Mouse (Mus musculus) spleen, adult 2 months (tissue): ENCODE results near the gene Hbq1a. TPM values are rescaled to one million over a fixed set of nuclear protein-coding genes. Genes with fewer than 3 reads are reported as not detected.

Experiments
- DNase-seq, 2 experiments: peaks; one replicate each; pipeline versions ENCODE4 v3.0.0 to v3.0.0-alpha.2; 2012 to 2021; ENCODE audit warnings: low spot score in 2 of 2, low read depth in 1 of 2
- H3K27ac ChIP-seq: fragments of 200-500 bp; 2 replicates; pipeline ENCODE4 v1.5.1; 2012; ENCODE audit warnings: low read length, inconsistent platforms; ENCODE audit not compliant: insufficient read depth
- H3K27me3 ChIP-seq: fragments of 200-500 bp; 2 replicates; pipeline ENCODE4 v1.6.1; 2012; ENCODE audit warnings: mild to moderate bottlenecking, moderate library complexity, low read length, inconsistent platforms; ENCODE audit not compliant: control insufficient read depth, insufficient read depth
- H3K36me3 ChIP-seq: fragments of 200-500 bp; 2 replicates; pipeline ENCODE4 v1.6.1; 2012; ENCODE audit warnings: mild to moderate bottlenecking, low read length, inconsistent platforms; ENCODE audit not compliant: control insufficient read depth, insufficient read depth
- H3K4me1 ChIP-seq: fragments of 200-500 bp; 2 replicates; pipeline ENCODE4 v1.6.1; 2011; ENCODE audit warnings: inconsistent platforms; ENCODE audit not compliant: control insufficient read depth, insufficient read depth, insufficient read length
- H3K4me3 ChIP-seq: fragments of 200-500 bp; 2 replicates; pipeline ENCODE4 v1.5.1; 2011; ENCODE audit warnings: mild to moderate bottlenecking, inconsistent platforms; ENCODE audit not compliant: insufficient read depth, insufficient read length; ENCODE audit errors: extremely low read depth
- CTCF ChIP-seq: fragments of 200-500 bp; IDR thresholded peaks from 2 replicates; pipeline ENCODE4 v1.5.1; 2011; ENCODE audit warnings: mild to moderate bottlenecking, inconsistent platforms; ENCODE audit not compliant: insufficient read depth, insufficient read length, insufficient replicate concordance; ENCODE audit errors: extremely low read depth
- POLR2A ChIP-seq: fragments of 200-500 bp; IDR thresholded peaks from 2 replicates; pipeline ENCODE4 v1.6.1; 2011; ENCODE audit warnings: low read depth, low read length, inconsistent platforms
- WGBS: fragments of 180-500 bp; shearing (Covaris S2); methylation state at CpG from one replicate; pipeline ENCODE4 v1.1.7; 2018; 5-methylcytosine and 5-hydroxymethylcytosine counted together
- polyA plus RNA-seq: library from polyadenylated mRNA; depleted of rRNA; stranded (reverse); fragments of >200 nt; gene quantifications from 2 replicates; pipeline ENCODE4 v1.2.3, GENCODE M21; 2012; rRNA removed

Hbq1a gene
- polyA plus RNA-seq, 1 experiment = 12.1 TPM

DNA sequence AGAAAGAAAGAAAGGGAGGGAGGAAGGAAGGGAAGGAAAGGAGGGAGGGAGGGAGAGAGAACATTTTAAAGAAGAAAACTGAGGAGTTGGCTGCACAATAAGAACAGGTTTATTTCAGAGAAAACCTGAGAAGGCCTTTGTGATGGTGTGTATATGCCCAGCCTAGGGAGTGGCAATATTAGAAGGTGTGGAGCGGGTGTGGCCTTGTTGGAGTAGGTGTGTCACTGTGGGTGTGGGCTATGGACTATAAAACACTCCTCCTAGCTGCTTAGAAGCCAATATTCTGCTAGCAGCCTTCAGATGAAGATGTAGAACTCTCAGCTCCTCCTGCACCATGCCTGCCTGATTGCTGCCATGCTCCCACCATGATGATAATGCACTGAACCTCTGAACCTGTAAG is 43.5 kb downstream of the Hbq1a start:
- Histone ChIP-seq H3K36me3 (no peaks in the 10 kb centered on the region), H3K4me3 (no peak overlapping the region), H3K4me1 (peaks cover 2% of the 10 kb centered on the region), H3K27me3 (peaks cover 9% of the 10 kb centered on the region), H3K27ac (no peak overlapping the region)
- no peak for TF ChIP-seq CTCF
- TF ChIP-seq POLR2A = no peak
- WGBS = 92% methylated on average over 1 of the region's 1 CpGs
- no peak for DNase-seq

DNA sequence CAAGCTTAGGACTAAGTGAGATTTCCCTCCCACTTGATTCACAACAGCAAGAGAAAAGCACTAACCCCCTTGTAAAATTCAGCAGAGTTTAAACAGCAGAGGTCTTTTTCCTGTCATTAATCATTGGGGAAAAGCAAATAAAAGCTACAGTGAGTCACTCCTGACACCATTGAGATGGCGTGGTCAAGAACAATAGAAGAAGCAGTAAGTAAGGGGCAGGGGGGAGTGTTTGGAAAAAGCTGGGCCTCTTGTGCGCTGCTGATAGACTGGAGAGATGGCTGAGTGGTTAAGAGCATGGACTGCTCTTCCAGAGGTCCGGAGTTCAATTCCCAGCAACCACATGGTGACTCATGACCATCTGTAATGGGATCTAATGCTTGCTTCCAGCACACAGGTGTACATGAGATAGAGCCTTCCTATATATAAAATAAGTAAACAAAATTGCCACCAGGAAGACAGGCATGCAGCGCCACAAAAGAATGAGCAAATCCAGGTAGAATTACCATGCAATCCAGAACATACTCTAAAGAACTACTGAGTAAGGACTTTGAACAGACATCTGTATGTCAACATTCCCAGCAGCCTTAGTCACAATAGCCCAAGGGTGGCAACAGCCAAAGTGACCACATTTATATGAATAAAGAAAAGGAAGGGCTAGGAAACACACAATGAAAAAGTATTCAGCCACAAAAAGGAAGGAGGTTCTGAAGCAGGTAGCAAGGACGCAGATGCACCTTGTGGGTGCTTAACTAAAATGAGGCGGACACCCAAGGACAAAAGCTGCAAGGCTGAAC is 45.8 kb downstream of the Hbq1a start:
- Histone ChIP-seq H3K4me3 (no peak overlapping the region), H3K27me3 (peaks cover 9% of the 10 kb centered on the region), H3K4me1 (peaks cover 2% of the 10 kb centered on the region), H3K36me3 (no peaks in the 10 kb centered on the region), H3K27ac (no peak overlapping the region)
- DNase-seq = no peak
- no peak for TF ChIP-seq POLR2A
- no peak for TF ChIP-seq CTCF
- WGBS = 83% methylated on average over 6 of the region's 6 CpGs

DNA sequence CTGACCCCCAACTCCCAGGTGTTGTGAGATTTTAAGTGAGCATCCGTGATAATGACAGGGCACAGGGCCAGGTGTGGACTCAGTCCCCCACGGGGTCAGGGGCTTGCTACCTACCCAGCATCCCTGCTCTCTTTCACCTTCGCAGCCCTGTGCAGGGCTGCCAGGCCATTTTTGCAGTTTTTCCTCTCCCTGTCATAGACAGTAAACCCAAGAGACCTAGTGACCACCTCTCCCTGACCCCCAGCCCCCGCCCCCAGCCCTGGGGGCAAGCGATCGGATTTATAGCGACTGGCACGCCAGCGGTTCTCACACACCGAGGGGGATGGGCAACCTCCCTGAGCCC is 47.4 kb downstream of the Hbq1a start:
- Histone ChIP-seq H3K27ac (no peak overlapping the region), H3K4me3 (peak overlapping the region; percentile 56; the same call in 1 of the 2 replicates), H3K4me1 (peaks cover 2% of the 10 kb centered on the region), H3K27me3 (peaks cover 9% of the 10 kb centered on the region), H3K36me3 (no peaks in the 10 kb centered on the region)
- no peak for TF ChIP-seq CTCF
- no peak for TF ChIP-seq POLR2A
- DNase-seq = no peak
- WGBS = 11% methylated on average over 10 of the region's 10 CpGs

DNA sequence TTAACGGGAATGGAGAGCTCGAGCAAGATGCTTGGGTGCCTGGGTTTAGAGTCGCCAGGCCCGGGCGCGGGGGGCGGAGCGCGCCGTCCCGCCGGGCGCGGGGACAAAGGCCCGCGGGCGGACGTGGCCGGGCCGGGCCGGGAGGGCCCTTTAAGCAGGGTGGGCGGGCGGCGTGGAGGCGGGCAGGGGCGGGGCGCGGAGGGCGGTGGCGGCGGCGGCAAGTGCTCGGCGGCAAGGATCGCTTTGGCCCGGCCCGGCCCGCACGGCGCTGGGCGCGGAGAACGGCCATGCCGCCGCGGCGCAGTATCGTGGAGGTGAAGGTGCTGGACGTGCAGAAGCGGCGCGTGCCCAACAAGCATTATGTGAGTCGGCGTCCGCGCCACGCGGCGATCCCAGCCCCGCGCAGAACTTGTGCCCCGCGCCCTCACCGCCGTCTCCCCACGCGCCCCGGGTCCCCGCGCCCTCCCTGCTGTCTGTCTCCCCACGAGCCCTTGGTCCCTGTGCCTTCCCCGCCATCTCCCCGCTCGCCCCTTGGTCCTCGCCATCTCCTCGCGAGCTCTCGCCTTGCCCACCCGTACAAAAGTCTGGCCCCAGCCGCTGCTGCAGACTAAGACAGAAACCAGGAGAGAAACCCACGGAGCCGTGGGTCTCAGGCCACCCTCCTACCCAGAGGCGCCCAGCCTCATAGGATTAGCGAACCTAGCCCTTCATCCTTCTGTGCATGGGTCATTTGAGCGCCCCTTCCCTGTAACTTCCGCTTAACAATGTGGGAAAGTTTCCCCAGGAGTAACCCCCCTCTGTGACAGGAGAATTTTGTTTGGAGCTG is 48.0 kb downstream of the Hbq1a start, which contains the start of gene Sh3pxd2b:
Sh3pxd2b (plus strand) TSS at position 214 of the 826 bp plus-strand sequence.
- Histone ChIP-seq H3K27me3 (peaks cover 9% of the 10 kb centered on the region), H3K4me3 (peak within 1 kb of the TSS; percentile 56), H3K27ac (peak within 1 kb of the TSS; percentile 8; the same call in 1 of the 2 replicates), H3K36me3 (no peaks in the 10 kb centered on the region), H3K4me1 (peaks cover 2% of the 10 kb centered on the region)
- no peak for DNase-seq
- WGBS = 5% methylated on average over 55 of the region's 86 CpGs
- TF ChIP-seq POLR2A (no peak), CTCF (no peak)

DNA sequence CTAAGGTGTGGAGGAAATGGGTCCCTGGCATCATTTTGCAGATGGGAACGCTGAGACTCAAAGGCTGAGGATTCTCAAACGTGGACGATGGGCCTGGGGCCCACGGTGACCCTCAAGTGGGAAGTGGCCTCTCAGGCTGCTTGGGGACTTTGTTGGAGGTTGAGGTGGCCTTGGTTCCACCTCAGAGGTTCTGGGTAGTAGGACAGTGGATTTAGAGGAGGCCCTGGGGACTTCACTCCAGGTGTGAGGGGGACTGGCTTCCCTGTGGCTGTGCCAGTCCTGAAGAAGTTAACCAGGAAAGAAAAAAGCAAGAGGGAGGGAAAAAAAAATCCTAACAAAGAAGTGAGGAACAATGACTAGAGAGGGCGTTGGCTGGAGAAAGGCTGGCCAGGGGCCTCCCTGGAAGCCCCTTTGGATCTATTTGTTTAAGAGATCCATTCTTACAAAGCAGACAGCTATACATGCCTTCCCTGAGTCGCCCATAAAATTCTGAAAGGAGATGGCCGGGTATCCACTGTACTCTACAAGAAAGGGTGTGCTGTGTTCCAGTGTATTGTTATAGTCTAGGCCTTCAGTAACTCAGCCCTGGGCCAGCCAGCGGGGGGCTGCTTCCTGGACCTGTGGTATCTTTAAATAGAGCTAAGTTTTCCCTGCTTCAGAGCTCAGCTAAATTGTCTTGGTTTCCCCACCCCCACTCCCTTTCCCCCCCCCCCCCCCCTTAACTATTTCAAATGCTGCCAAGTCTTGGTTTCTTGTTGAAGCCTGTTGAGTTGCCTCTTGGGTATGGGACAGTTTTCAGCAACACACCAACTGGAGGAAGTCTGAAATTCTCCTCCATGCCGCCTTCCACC is 48.8 kb downstream of the Hbq1a start:
- H3K4me1 ChIP-seq = peaks cover 2% of the 10 kb centered on the region
- WGBS = 54% methylated on average over 9 of the region's 9 CpGs
- DNase-seq = no peak
- peaks cover 9% of the 10 kb centered on the region for H3K27me3 ChIP-seq
- H3K36me3 ChIP-seq = no peaks in the 10 kb centered on the region
- peak overlapping the region; percentile 8; the same call in 1 of the 2 replicates for H3K27ac ChIP-seq
- H3K4me3 ChIP-seq = peak overlapping the region; percentile 56; the same call in 1 of the 2 replicates
- TF ChIP-seq CTCF (no peak), POLR2A (no peak)

DNA sequence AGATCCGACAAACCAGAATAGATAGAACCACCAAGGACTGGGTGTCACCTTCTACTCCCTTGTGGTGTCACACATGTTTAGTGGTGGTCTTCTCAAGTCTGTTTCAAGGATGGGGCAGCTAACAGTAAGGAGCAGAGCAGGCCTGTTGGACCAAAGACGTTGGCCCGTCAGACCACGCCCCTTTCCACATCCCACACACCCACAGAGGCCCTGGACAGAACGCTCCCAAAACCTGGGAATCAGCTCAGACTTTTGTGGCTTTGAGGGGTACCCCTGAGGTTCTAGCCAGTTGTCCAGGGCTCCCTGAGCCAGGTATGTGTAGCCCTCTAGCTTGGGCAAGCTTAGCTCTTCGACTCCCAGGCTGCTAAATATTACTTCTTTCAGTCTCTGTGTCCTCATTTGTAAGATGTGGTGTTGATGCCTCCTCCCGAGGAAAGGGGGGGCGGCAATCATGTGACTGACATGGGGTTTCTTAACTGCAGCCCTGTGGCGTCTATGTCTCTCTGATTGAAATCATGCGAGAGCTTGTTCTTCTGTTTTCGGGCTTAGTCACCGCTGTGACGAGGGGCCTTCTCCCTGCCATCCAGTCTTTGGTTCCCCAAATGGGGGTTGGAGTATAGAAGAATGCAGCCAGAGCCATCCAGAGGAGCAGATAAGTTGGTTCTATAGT is 49.5 kb downstream of the Hbq1a start:
- 50% methylated on average over 13 of the region's 13 CpGs for WGBS
- H3K4me1 ChIP-seq = peaks cover 2% of the 10 kb centered on the region
- H3K36me3 ChIP-seq = no peaks in the 10 kb centered on the region
- no peak for DNase-seq
- peaks cover 9% of the 10 kb centered on the region for H3K27me3 ChIP-seq
- no peak for TF ChIP-seq POLR2A
- no peak for TF ChIP-seq CTCF
- no peak overlapping the region for H3K4me3 ChIP-seq
- H3K27ac ChIP-seq = no peak overlapping the region

Other genes starting within 250 kb of the Hbq1a start
- gene Il9r, start 99.8 kb upstream of the Hbq1a start, polyA plus RNA-seq = 27.6 and 36.0 TPM in 2 replicates
- 29.7 and 32.5 TPM in 2 replicates for gene Snrnp25, start 94.7 kb upstream of the Hbq1a start, polyA plus RNA-seq
- 52.3 and 55.3 TPM in 2 replicates for gene Rhbdf1, start 77.8 kb upstream of the Hbq1a start, polyA plus RNA-seq
- 10.4 and 11.1 TPM in 2 replicates for gene Mpg, start 73.6 kb upstream of the Hbq1a start, polyA plus RNA-seq
- 76.9 and 87.3 TPM in 2 replicates for gene Nprl3, start 32.4 kb upstream of the Hbq1a start, polyA plus RNA-seq
- 0.21 TPM in 1 of 2 replicates, not detected in the other for gene Hba-x, start 23.7 kb upstream of the Hbq1a start, polyA plus RNA-seq
- gene Hba-a1, start 16.6 kb upstream of the Hbq1a start, polyA plus RNA-seq = 52,565 and 79,309 TPM in 2 replicates
- 51.0 and 62.0 TPM in 2 replicates for gene Hbq1b, start 13.1 kb upstream of the Hbq1a start, polyA plus RNA-seq
- gene Hba-a2, start 3.6 kb upstream of the Hbq1a start, polyA plus RNA-seq = 85,032 and 127,038 TPM in 2 replicates
- gene Sh3pxd2b, start 47.8 kb downstream of the Hbq1a start, polyA plus RNA-seq = 2.2 and 2.8 TPM in 2 replicates
- gene Ubtd2, start 155.3 kb downstream of the Hbq1a start, polyA plus RNA-seq = 2.4 and 3.1 TPM in 2 replicates
- gene Efcab9, start 232.0 kb downstream of the Hbq1a start, polyA plus RNA-seq = 0.16 and 0.54 TPM in 2 replicates
- gene Stk10, start 233.2 kb downstream of the Hbq1a start, polyA plus RNA-seq = 82.8 and 87.0 TPM in 2 replicates